Mouse (Mus musculus) heart, postnatal 0 days (tissue): ENCODE measurements around the gene Trdn. TPM values are rescaled to one million over a fixed set of nuclear protein-coding genes. Genes with fewer than 3 reads are reported as not detected.

Experiments
- ATAC-seq: fragments of 200-750 bp; cut with Nextera tagmentation; 2 replicates; pipeline ENCODE4 v1.8.0; 2017; ENCODE audit warnings: low read depth, moderate number of reproducible peaks, moderate library complexity; ENCODE audit not compliant: insufficient read depth
- DNase-seq: peaks from one replicate; pipeline ENCODE4 v3.0.0-alpha.2; 2016; ENCODE audit warnings: low spot score
- H3K27ac ChIP-seq: fragments of 300-500 bp; sonication (generic); 2 replicates; pipeline ENCODE4 v1.5.1; 2014; ENCODE audit warnings: low read depth, mild to moderate bottlenecking
- H3K27me3 ChIP-seq: fragments of 300-500 bp; sonication (generic); 2 replicates; pipeline ENCODE4 v1.6.1; 2014; ENCODE audit warnings: low read length, mixed read lengths; ENCODE audit not compliant: control insufficient read depth, insufficient read depth
- H3K36me3 ChIP-seq: fragments of 300-500 bp; sonication (generic); replicated peaks from 2 replicates; pipeline ENCODE4 v1.6.1; 2014; ENCODE audit warnings: low read length, mixed read lengths; ENCODE audit not compliant: control insufficient read depth, insufficient read depth
- H3K4me1 ChIP-seq: fragments of 300-500 bp; sonication (generic); 2 replicates; pipeline ENCODE4 v1.6.1; 2014; ENCODE audit warnings: antibody characterized with exemption; ENCODE audit not compliant: control insufficient read depth, insufficient read depth
- H3K4me2 ChIP-seq: fragments of 300-500 bp; sonication (generic); 2 replicates; pipeline ENCODE4 v1.6.1; 2014; ENCODE audit warnings: low read depth, mild to moderate bottlenecking, low read length, moderate library complexity
- H3K4me3 ChIP-seq: fragments of 300-500 bp; sonication (generic); 2 replicates; pipeline ENCODE4 v1.5.1; 2014; ENCODE audit warnings: low read depth, low read length
- H3K9ac ChIP-seq: fragments of 300-500 bp; sonication (generic); replicated peaks from 2 replicates; pipeline ENCODE4 v1.6.1; 2014; ENCODE audit warnings: low read depth, low read length, mixed read lengths
- H3K9me3 ChIP-seq: fragments of 300-500 bp; sonication (generic); replicated peaks from 2 replicates; pipeline ENCODE4 v1.6.1; 2016; ENCODE audit warnings: low read length; ENCODE audit not compliant: control insufficient read depth
- CTCF ChIP-seq: IDR thresholded peaks from 2 replicates; pipeline ENCODE4 v1.5.1; 2016; ENCODE audit warnings: antibody characterized with exemption, control low read depth, low read depth
- EP300 ChIP-seq: IDR thresholded peaks from 2 replicates; pipeline ENCODE4 v1.6.1; 2016; ENCODE audit warnings: antibody characterized with exemption, low read depth
- WGBS: fragments of 180-500 bp; shearing (Covaris S2); extraction: QIAGEN DNeasy Blood & Tissue Kit; methylation state at CpG from one replicate; pipeline ENCODE4 v1.1.7; 2014; 5-methylcytosine and 5-hydroxymethylcytosine counted together
- polyA plus RNA-seq: library from polyadenylated mRNA; unstranded; fragments of >200 nt; fragmentation: Nextera tagmentation; extraction: Ambion mirVana; gene quantifications from 2 replicates; pipeline ENCODE4 v1.2.1, GENCODE M21; 2015
- total RNA-seq: library from RNA; depleted of rRNA; stranded (reverse); fragments of >200 nt; gene quantifications from 2 replicates; pipeline ENCODE4 v1.2.3, GENCODE M21; 2014; ENCODE audit warnings: low replicate concordance

Gene Trdn
- total and polyA plus RNA-seq, 2 experiments from 2014 or later, result 98.5 to 519 TPM

DNA sequence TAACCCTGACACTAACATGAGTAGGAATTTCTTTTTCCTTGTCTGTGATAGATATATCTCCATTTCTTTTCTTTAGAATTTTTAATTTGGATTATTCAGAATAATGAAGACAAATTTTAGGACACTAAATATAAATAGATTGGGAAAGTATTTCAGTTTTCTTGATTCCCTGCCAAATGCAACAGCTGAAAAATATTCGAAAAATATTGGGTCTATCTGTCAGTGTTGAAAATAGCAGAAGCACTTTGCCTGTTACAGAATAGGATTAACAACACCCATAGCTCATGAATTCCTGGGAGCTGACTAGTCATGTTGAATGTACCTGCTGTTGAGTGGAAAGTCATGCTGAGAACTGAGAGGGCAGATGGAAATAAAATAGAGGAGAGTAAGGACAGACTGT lies 64.6 kb downstream of the Trdn start:
- TF ChIP-seq CTCF, result no peak
- no peak for TF ChIP-seq EP300
- Histone ChIP-seq H3K36me3 (peaks cover 7% of the 10 kb centered on the region), H3K4me3 (no peak overlapping the region), H3K27ac (no peak overlapping the region), H3K4me2 (no peak overlapping the region), H3K9ac (no peak overlapping the region), H3K27me3 (no peaks in the 10 kb centered on the region), H3K9me3 (no peaks in the 10 kb centered on the region), H3K4me1 (peaks cover 4% of the 10 kb centered on the region; the same call in 1 of the 2 replicates)
- DNase-seq (peak; percentile 9), ATAC-seq (no peak; the same call in 1 of the 2 replicates)
- 28% methylated on average over 1 of the region's 1 CpGs for WGBS

DNA sequence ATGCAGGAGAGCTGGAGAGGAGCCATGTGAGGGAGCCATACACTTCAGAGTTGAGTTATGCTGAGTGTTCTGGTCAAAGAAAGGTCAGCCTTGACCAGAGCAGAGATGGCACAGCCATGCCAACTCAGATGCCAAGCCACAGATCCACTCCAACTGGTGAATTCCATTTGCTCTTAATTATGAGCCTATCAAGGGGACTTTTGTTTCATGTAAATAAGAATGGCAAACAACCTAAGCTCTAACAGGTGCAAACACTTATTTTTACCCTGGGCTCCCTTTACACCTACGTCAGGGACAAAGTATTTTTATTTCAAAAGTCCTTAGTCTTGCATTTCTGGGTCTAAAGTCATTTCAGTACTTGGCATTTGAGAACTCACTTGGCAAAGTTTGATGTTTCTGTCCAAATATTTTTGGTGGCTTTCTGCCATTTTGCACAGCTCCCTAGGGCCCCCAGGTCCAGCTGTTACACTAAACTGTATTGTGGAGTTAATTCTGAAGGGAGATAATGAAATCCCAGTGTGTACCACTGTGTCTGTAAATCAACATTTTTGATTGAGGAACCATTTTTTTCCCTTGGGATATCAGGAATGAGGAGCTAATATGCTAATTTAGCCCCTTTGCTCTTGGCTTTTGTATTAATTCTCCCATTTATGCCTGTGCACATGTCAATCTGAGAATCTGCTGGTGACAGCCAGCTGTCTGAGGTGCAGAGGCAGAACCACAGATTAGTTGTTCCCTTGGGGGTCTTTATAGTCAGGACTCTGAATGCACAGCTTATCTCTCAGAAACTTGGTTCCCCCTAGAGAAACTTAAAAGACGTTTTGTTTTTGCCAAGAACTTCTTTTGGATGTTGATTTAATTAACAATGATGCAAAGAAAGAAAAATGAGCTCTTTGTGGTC lies 99.6 kb downstream of the Trdn start:
- Histone ChIP-seq H3K27me3 (no peaks in the 10 kb centered on the region), H3K4me2 (no peak overlapping the region), H3K9me3 (no peaks in the 10 kb centered on the region), H3K4me3 (no peak overlapping the region), H3K9ac (no peak overlapping the region), H3K36me3 (no peaks in the 10 kb centered on the region), H3K4me1 (peaks cover 6% of the 10 kb centered on the region), H3K27ac (no peak overlapping the region; the same call in 1 of the 2 replicates)
- ATAC-seq, result peak; percentile 63
- peak; percentile 12 for DNase-seq
- 52% methylated on average over 2 of the region's 2 CpGs for WGBS
- TF ChIP-seq EP300, result no peak
- no peak for TF ChIP-seq CTCF

DNA sequence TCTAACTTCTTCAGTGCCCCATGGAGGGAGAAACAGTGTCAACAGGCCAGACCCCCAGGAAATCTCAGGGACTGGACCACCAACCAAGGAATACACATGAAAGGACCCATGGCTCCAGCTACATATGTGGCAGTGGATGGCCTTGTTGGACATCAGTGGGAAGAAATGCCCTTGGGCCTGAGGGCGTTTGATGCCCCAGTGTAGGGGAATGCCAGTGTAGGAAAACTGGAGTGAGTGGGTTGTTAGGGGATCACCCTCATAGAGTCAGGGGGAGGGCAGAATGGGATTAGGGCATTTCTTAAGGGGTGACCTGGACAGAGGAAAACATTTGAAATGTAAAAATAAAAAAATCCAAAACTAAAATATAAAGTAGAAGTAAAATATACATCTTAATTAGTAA lies 108.7 kb downstream of the Trdn start:
- Histone ChIP-seq H3K9ac (no peak overlapping the region), H3K36me3 (0 out of 2 replicates have a peak, but pooled peaks cover 7% of the 10 kb centered on the region), H3K27me3 (no peaks in the 10 kb centered on the region), H3K9me3 (0 out of 2 replicates have a peak, but pooled peaks cover 6% of the 10 kb centered on the region), H3K27ac (no peak overlapping the region), H3K4me2 (no peak overlapping the region), H3K4me3 (no peak overlapping the region), H3K4me1 (no peaks in the 10 kb centered on the region)
- TF ChIP-seq EP300, result no peak
- 78% methylated on average over 1 of the region's 1 CpGs for WGBS
- DNase-seq (no peak), ATAC-seq (no peak)

DNA sequence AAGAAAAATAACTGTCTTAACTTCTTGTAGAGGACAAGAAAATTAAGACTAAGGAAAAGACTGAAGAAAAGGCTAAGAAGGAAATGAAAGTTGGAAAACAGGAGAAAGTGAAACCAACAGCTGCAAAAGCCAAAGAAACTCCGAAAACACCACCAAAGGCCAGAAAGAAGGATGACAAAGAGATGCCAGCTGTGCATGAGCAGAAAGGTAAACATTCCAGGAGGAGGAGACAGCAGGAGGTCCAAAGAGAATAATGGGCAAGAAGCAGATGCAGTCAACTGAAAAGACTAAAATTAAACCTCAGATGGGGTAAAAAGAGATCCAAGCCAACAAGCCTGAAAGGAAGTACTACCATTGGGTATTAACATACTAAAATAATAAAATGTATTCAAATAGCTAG lies 115.6 kb downstream of the Trdn start:
- H3K27ac ChIP-seq, result no peak overlapping the region
- no peaks in the 10 kb centered on the region for H3K27me3 ChIP-seq
- TF ChIP-seq EP300, result no peak
- no peak for TF ChIP-seq CTCF
- no peak for ATAC-seq
- H3K4me2 ChIP-seq, result no peak overlapping the region
- no peaks in the 10 kb centered on the region for H3K4me1 ChIP-seq
- H3K36me3 ChIP-seq, result no peaks in the 10 kb centered on the region
- 57% methylated on average over 1 of the region's 1 CpGs for WGBS
- DNase-seq, result no peak
- no peaks in the 10 kb centered on the region for H3K9me3 ChIP-seq
- no peak overlapping the region for H3K4me3 ChIP-seq
- no peak overlapping the region for H3K9ac ChIP-seq

DNA sequence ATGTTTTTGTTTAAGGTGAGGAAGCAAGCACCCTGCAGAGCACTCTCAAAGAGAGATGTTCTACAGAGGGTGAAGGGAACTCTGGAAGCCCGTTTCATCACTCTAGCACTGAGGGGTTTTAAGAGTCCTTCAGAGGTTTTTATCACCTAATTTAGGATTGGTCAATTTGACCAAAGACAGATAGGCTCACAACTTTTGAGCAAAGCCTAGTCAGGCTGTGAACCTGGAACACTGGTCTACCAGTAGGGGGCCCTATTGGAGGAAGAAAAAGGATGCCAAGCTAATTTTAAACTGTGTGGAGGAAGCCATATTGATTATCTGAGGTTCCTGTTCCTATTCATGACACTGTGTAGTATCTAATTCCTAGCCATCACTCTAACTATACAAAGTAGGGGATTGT lies 117.9 kb downstream of the Trdn start:
- Histone ChIP-seq H3K4me1 (no peaks in the 10 kb centered on the region), H3K4me3 (no peak overlapping the region), H3K27ac (no peak overlapping the region), H3K9ac (no peak overlapping the region), H3K27me3 (no peaks in the 10 kb centered on the region), H3K36me3 (no peaks in the 10 kb centered on the region), H3K9me3 (no peaks in the 10 kb centered on the region), H3K4me2 (no peak overlapping the region)
- ATAC-seq, result no peak
- TF ChIP-seq EP300 (no peak), CTCF (0 out of 2 replicates have a peak, but pooled peaks have one; percentile 18)
- 45% methylated on average over 1 of the region's 1 CpGs for WGBS
- DNase-seq, result no peak
